Mouse (Mus musculus): ENCODE data around the gene Uba52.
"Not testable (repeated sequence)": the region's sequence is repeated elsewhere in the genome, so short reads cannot be mapped to it uniquely, and the experiment has no call there.

Uba52 gene

DNA sequence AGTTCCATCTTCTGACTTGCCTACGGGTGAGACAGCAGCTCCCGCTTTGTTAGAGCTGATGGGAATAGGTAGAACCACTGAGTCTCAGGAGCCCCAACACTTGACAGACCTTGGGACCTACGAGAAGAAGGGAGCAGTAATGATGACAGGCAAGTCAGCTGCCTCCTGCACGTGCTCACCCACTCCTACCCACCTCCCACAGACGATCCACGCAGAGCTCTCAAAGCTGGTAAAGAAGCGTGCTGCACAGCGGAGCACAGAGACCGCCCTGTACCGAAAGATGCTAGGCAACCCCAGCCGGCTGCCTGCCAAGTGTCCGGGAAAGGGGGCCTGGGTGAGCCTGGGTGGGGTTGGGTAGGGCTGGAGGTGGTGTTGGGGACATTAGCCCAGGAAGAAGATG is 23.7 kb upstream of the Uba52 start:
- no peak for DNase-seq (ENCODE audit: low spot score in 2 of 2)

- DNase-seq (ENCODE audit: low spot score in 2 of 2), result no peak
These were observed 19.7 kb upstream of the Uba52 start for GRCm38 (mm10) chr8:70530314-70530713.

- DNase-seq (ENCODE audit: low spot score in 2 of 2), result no peak
These were observed 19.1 kb upstream of the Uba52 start for GRCm38 (mm10) chr8:70529741-70530161.

- DNase-seq (ENCODE audit: low spot score in 2 of 2), result no peak
These were observed 18.7 kb upstream of the Uba52 start for GRCm38 (mm10) chr8:70529299-70529698.

- DNase-seq (ENCODE audit: low spot score in 2 of 2), result no peak
These were observed 17.7 kb upstream of the Uba52 start for GRCm38 (mm10) chr8:70528182-70528797.

DNA sequence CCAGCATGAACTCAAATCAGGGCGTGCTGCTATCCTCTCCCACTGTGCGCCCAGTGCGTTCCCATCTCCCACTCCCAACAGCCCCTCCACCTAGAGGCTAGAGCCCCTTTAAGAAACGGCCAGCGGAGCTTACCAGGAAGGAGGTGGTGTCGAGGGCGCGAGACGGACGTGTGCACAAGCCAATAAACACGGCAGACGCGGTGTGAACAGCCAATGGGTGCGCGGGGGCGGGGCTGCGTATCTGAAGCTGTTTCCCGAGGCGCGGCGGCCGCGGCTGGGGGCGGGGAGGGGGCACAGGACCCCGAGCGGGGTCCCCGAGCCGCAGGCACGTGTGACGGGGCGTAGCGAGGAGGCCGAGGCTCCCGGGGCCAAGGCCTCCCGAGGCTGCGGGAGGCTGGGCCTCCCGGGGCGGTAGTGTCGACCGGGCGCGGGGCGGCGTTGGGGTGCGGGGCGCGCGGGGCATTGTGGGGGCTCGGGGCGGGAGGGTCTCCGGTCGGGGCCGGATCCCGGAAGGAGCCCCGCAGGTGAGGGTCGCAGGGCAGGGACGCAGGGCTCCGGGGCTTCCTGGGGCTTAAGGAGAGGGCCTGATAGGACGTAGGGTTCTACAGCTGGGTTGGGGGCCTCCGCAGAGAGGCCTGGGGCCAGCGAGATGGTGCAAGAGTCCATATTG is 17.0 kb upstream of the Uba52 start, which contains the start of the genes Fkbp8 and Kxd1:
Gene Fkbp8 (plus strand): TSS at position 213 of the 670 bp plus-strand sequence.
Gene Kxd1 (minus strand): TSS at position 445 of the 670 bp plus-strand sequence.
- peak; percentile 98 for DNase-seq (ENCODE audit: low spot score in 2 of 2)

DNA sequence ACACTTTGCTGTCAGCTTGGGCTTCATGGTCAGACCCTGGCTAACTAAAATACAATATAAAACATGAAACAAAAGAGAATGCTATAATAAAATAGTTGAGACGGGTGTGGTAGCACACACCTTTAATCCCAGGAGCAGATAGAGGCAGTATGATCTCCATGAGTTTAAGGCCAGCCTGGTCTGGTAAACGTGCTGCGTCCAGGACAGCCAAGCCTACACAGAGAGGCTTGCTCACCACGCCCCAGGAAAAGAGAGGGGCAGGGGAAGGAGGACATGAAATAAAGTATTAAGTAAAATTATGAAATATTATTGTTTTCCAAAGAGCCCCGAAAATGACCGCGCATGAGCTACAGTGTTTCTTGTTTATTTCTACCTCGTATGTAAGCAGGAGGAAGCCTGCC is 16.5 kb upstream of the Uba52 start:
- DNase-seq (ENCODE audit: low spot score in 2 of 2), result no peak

GRCm38 (mm10) chr8:70522592-70523403 is 12.2 kb upstream of the Uba52 start:
- DNase-seq (ENCODE audit: low spot score in 2 of 2), result peak; percentile 93 to 96

DNA sequence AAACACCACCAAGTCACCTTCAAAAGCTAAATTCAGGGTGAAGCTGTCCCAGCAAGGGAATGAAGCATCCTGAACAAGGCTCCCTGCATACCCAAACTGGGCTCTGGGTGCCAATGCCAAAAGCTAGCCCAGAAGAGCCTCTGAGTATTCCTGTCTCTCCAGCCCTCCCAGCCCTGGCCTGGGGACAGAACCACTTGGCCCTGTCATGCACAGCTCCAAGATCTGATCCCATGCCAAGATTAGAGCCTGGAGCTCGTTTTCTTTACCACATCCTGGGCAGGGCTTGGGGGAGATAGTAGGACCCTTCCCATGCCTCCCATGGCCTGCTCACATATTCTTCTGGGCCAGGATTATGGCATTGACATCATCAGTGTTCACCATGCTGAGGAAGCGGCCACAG is 9.0 kb upstream of the Uba52 start:
- no peak for DNase-seq (ENCODE audit: low spot score in 2 of 2)

DNA sequence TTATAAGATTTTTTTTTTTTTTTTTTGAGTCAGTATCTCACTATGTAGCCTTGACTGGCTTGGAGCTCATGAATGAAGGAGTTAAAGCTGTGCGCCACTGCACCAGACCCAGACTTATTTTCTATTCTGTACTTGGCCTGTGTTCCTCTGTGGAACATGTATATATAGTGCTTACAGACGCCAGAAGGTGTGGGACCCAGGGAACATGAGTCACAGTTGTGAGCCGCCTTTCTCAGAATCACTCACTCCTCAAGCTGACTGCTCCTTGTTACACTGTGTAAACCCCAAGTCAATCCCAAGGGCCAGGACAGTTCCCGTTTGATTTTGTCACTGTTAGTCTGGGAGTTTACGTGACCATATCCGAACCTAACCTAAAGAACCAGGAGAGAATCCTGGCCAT is 8.4 kb upstream of the Uba52 start:
- no peak for DNase-seq (ENCODE audit: low spot score in 2 of 2)

GRCm38 (mm10) chr8:70517940-70518643 is 7.5 kb upstream of the Uba52 start:
- no peak for DNase-seq (ENCODE audit: low spot score in 2 of 2)

DNA sequence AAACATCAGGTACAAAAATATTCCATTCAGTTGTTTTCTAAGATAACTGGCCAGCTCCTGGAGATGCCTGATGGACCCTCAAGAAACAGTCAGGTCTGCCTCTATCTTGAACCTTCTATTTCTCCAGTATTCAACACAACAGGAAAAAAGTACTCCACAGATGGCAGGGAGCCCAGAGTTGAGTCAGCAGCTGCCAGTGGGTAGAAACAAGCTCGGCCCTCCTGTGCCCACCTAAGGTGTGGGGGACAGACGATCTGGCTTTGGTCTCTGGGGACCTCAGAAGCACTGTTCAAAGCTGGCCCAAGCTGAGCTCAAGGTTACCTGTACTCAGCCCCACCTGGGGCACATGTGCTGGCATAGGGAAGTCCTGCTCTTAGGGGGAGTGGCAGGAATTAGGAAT is 2.8 kb upstream of the Uba52 start:
- DNase-seq (ENCODE audit: low spot score in 2 of 2), result no peak

- no peak for DNase-seq (ENCODE audit: low spot score in 2 of 2)
These were observed 1.8 kb upstream of the Uba52 start for GRCm38 (mm10) chr8:70512253-70512903.

- DNase-seq (ENCODE audit: low spot score in 2 of 2), result no peak
These were observed 1.2 kb upstream of the Uba52 start for GRCm38 (mm10) chr8:70511770-70512169.

DNA sequence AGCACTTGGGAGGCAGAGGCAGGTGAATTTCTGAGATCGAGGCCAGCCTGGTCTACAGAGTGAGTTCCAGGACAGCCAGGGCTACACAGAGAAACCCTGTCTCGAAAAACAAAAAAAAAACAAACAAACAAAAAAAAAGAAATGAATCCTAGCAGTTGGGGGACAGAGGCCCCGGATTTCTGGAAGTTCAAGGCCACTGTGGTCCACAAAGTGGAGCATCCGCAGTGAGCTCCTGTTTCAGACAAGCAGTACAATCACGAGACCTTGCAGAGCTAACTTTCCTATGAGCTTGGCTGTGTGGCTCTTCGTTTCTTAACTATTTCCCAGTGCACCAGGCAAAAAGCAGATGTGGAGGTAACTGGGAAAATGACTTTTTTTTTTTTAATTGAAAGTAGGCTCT is 573 bp upstream of the Uba52 start:
- not testable (repeated sequence) for DNase-seq (ENCODE audit: low spot score in 2 of 2)

- no peak for DNase-seq (ENCODE audit: low spot score in 2 of 2)
These were observed 1.2 kb downstream of the Uba52 start for GRCm38 (mm10) chr8:70509281-70509952.

- DNase-seq (ENCODE audit: low spot score in 2 of 2), result no peak
These were observed 3.6 kb downstream of the Uba52 start for GRCm38 (mm10) chr8:70507027-70507393.

DNA sequence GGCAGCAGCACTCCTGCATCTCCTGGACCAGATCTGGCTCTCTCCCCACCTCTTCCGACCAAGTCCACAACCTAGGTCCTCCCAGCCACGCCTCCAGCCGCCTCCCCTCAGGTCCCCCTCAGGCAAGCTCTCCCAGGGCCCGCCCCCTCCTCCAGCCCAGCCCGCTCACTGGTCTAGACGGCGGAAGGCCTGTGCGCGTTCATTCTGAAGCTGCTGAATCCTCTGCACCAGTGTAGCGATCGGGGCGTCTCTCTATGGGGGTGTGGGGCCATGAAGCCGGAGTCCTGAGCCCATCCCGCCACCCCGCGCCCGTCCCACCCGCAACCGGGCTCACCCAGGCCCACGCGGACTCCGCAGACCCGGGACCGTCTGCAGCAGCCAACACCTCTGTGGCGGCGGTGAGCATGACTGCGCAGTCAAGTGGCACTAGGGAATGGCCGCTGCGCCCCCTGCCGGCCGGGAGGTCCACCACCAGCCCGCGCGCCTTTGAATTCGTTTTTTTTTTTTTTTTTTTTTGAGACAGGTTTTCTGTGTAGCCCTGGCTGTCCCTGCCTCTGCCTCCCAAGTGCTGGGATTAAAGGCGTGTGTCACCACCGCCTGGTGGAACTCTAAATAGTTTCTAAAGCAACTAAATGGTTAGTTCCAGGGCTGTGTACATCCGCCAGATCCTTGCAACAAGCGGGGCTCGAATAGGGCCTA is 4.1 kb downstream of the Uba52 start, which contains the start of gene Rex1bd:
Gene Rex1bd (minus strand): TSS at position 425 of the 699 bp plus-strand sequence.
- peak; percentile 91 for DNase-seq (ENCODE audit: low spot score in 2 of 2)

- DNase-seq (ENCODE audit: low spot score in 2 of 2), result no peak
These were observed 4.8 kb downstream of the Uba52 start for GRCm38 (mm10) chr8:70505698-70506327.

GRCm38 (mm10) chr8:70504851-70505250 is 5.8 kb downstream of the Uba52 start:
- DNase-seq (ENCODE audit: low spot score in 2 of 2), result peak; percentile 66 to 67
